Mouse (Mus musculus) adrenal gland, adult 8-10 months (tissue): ENCODE results near the gene Tbx2. TPM values are rescaled to one million over a fixed set of nuclear protein-coding genes. Genes with fewer than 3 reads are reported as not detected.

ENCODE experiments used
- DNase-seq: peaks from one replicate; pipeline ENCODE4 v3.0.0; 2022
- total RNA-seq, 4 experiments: library from RNA; stranded (reverse); gene quantifications; 2 replicates each; pipeline ENCODE4 v1.2.4; 2022

The Tbx2 gene
- 10 to 100 TPM; 23.4 to 30.5 (median 24.9) TPM for total RNA-seq

DNA sequence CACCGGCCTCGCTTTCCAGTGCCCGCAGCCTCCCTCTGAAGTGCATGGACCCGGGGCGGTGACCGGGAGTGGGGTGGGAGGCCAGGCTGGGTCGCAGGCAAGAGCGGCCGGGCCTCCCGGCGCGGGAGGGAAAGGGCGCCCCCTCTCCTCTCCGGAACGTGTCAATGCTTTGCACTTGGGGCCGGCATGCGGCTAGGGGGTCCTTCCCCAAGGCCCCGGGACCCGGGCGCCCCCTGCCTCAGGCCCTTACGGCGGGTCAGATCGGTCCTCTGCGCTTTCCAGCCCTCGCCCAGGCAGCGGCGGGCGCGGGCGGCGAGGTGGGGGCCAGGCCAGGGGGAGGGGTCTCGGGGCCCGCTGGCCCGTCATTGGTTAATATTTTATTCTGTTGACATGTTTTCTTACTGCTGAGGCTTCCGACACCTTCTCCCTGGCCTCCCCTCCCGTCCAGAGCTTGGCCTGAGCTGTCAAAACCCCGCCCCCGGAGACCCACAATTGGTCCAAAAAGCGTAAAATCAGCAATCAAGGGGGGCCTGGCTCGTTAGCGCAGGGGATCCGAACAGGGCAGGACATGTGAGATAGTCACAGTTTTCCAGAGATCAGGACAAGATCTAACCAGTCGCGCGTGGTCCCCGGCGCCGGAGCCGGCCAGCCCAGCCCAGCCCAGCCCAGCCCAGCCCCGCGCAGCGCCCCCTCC, at the start of gene Tbx2:
TSS of gene Tbx2 (plus strand) at position 321 of the 694 bp plus-strand sequence.
- DNase-seq = peak; percentile 79

DNA sequence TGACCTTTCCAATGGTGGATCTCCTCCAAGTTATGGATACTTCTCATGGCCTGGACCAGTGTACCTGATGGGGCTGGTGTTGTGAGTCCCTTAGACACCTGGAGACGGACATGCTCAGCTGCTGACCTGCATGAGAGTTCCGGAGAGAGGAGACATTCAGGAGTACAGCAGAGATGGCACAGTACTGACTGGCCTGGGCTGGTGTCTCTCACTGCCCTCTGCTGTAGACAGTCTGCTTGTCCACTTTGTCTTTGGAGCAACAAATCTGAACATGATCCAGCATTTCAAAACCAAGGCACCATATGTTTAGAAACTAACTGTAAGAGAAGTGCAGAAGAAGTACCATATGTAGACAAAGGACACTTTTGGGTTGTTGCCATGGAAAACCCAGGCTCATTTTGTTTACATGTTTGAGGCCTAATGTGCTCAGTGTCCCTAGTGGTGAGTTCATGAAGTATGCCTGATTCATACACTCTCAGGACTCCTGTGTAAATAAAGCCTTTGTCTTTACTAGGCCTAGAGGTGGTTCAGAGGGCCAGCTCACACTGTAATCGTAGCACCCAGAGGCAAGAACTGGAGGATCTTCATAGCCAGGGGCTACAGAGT, 46.1 kb upstream of the Tbx2 start:
- no peak for DNase-seq

DNA sequence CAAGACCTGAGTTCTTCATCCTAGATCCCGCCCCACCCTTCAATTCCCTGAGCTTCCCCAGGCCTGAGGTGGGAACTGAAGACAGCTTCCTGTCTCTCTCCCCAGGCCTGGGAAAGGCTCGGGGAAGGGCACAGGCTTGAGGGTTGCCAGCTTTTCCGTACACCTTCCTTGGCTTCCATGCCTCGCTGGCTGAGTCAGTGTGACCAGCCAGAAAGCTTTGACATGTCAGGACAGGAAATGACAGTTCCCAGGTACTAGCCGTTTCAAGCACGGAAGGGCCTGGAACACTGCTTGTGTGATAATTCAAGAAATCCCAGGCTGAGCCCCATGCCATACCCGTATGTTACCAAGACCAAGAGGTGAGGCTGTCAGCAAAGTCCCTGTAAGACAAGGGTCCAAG, 42.6 kb upstream of the Tbx2 start:
- DNase-seq = no peak

DNA sequence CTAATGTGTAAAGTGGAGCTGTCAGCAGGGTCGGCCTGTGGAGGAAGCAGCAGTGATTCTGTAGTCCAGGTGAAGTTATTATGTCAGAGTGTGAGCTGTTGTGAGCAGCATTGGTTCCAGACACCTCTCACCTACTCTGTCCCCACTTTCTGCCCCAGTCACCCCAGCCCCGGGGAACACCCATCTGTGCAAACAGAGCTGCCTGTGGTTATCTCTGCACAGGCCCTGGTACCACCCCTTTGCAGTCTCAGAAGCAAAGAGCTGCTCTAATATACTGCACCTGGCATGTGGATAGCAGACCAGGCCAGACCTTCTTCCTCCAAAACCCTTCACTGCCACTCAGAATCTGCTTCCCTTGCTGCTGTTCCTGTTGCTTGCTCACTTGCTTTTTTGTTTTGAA, 42.1 kb upstream of the Tbx2 start:
- no peak for DNase-seq

DNA sequence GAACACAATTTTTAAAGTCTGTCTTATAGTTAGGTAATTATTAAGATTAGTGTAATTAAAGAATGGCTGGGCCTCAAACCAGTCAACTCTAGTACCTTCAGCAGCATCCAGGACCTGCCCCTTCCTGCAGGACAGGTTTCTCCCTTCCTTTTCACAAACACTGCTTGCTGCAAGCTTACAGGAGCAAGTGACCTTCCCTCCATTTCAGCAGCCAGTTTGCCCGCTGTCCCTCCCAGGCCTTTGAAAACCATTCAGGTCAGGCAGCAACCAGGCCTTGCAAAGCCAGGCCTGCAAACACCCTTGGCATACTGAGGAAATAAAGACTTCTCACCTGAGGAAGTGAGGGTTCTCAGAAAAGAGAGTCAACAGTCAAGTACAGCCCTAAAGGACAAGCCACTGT, 41.1 kb upstream of the Tbx2 start:
- no peak for DNase-seq

DNA sequence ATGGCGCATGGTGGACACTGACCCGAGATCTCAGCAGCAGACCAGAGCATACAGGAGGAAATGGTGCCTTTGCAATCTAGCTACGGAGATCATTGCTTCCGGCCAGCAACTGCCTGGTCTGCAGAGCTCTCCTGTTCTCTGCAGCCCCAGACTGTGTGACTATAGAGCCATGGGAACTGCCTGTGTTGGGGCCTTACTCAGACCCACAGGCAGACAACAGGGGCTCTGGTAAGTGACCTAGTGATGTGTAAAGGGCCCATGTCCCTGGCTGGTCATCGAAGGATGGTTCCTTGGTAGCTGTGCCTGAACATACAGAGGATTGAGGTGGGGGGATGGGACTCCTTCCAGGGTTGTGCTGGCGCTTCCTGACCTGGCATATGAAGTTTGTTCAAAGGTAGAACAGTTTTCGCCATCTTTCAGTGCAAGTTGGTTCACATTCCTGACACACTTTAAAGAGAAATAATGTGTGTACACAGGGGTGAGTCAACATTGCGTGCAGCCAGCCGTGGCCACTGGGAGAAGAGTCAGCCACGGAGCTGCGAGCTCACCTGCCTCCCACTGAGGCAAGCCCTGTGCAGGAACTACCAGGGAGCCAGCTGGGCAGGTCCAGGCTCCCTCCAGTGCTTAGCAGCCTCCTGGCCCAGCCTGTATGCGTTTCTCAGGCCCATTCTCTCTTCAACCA, 39.7 kb upstream of the Tbx2 start:
- DNase-seq = no peak

DNA sequence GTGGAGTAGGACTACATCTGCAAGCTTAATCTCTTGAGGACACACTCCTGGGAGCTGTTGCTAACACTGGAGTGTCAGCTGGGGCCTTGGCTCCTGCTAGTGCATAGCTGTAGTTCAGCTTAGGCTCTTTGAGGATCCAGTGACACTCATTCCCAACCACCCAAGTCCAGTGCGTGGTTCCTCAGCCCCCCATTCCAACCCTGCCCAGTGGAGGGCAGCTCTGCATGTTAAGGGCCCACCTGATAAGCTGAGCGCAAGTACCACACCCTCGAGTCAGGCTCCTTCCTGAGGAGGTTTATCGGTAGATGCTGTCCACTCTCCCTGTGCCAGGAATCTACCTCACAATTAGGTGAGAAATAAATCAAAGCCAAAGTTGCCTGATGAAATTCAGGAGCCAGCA, 32.9 kb upstream of the Tbx2 start:
- DNase-seq = no peak

DNA sequence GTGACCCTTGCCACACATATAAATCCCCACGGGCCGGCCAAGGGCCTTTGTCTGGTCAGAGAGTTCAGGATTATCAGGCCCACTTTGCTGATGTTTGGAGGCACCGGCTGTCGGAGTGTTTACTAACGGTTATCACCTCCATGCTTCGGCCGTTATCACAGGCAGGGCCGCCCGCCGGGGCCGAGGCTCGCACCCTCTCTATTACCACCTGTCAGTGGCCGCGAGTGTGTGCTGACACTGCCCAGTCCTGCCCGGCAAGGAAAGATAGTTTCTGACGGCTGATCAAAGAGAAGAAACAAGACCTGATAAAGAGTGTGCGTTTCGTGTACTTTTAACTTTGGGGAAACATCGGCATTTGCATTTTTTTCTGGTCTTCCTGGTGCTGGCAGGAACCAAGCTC, 32.5 kb upstream of the Tbx2 start:
- no peak for DNase-seq

DNA sequence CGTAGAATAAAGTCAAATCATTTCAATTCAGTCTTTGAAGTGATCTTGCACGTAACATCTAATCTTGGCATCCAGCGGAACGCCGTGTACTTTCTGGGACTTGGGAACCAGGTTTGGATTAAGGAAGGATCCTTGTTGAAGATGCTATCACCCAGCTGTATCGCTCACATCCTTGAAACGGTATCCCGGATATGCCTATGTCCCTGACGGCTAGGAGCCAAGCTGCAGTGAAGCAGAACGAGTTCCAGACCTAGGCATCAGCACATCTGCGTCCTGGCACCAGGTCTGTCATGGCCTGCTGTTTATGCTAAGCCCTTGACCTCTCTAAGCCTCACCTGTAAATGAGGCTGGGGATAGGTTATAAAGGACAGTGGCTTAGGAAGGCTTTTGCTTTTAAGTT, 32.0 kb upstream of the Tbx2 start:
- DNase-seq = no peak

DNA sequence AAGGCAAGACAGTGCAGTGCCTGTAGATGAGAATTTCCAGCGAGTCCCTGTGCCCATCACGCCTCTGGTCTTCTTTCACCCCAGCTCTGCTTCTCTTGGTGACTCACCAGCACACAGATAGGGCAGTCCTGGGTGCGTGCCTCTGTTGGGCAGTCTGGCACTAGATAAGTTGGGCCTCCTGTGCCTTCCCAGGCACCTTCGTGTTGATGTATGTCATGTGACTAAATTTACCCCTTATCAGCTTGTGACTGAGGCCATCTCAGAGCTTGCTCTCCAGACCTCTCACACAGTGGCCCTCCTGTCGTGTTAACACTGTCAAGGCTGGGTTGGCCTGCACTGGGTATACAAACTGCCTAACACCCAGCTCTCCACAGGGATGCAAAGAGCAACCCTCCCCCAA, 28.3 kb upstream of the Tbx2 start:
- no peak for DNase-seq

DNA sequence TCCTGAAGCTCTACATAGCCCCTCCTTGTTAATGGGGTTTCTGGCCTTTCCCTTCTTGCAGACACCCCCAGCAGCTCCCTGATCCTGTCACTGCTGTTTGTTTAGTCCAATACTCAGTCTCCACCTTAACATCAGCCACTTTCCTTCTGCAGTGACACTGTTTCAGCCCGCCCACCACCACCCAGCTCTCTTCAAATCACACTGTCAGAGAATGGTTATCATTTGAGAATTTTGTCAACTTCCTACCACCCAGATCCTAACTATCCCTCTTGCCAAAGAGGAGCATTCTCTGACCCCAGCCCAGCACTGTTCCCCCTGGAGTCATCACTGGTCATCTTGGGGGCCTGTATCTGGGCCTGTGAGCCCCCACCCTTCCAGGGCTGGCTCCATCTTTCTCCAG, 26.6 kb upstream of the Tbx2 start:
- no peak for DNase-seq

DNA sequence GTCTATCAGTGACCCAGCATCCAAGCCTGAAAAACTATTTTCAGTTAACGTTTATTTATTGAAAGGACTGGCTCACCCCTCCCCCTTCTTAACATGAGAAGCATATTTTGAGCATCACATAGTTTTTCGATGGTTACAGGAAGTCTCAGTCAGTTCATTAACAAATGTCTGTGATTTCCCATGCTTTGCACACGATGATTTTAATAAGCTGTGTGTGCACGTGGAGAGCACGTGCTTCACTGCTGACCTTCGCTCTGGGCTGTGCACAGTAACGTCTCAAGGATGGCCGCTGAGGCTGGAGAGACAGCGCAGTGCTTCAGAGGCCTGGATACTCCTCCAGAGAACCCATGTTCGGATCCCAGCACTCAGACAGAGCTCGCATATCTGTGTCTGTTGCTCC, 25.0 kb upstream of the Tbx2 start:
- DNase-seq = no peak

DNA sequence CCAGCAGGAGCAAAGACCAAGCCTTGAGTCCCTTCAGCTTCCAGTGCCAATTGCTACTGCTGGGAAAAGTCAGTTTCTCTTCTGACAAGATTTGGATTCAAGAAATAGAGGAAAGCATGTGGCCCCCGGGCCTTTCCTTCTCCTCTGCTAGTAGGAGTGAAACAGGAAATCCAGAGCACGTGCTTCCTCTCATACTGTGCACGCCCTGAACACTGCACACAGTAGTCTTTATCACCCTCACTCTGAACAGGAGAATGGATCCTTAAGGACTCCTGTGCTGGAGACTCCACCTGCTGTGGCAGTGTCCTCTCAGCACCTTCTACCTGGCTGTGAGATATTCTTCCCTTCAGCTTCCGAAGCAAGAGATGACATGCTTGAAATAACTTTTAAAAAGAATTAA, 21.1 kb upstream of the Tbx2 start:
- no peak for DNase-seq

DNA sequence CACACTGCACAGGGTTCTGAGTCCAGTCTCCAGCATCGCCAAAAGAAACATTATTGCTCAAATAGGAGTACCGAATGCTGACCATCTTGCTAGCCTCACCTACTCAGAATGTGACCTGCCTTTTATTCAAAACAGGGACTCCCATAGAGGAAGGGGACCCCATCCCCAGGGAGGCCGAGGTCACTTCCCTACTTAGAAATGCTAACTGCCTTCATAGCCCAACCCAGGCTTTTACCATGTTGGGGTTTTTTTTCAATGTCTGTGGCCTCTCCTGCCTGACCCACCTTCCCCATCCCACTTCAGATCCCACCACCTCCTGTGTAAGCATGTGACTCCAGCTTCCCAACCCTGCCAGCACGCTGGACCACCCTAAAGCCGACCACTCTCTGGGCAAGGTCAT, 20.7 kb upstream of the Tbx2 start:
- DNase-seq = no peak

DNA sequence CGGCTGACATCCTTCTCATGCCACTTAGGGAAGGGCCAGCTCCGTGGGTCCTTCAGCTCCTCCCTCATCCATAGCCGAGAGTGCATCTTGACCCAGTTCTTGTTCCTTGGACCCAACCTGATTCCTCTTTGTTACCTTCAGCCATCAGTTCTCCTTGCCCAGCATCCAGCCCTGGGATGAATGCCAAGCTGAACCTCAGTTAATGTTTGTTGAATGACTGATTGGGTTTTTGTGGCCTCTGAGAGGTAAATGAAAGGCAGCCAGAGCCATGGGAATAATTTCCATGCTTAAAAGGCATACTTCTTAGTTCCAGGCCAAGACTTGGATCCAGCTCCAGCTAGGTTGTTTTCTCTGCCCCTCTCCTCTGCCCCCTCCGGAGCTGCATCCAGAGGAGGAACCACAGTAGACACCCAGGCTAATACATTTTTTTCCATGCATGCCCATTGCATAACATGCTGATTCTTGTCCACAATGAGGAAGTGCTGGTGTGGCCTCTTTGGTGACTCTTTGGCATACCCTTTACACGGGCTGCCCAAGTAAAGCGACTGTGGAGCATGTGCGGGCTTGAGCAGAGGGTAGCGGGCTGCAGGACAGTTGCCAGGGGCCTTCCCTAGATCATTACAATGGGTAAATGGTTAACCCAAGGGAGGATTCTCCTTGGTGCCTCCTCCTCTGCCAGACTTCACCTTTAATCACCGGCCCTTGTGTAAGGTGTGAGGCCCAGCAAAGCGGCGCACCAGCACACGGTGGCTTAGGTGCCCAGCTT, 20.0 kb upstream of the Tbx2 start:
- no peak for DNase-seq

DNA sequence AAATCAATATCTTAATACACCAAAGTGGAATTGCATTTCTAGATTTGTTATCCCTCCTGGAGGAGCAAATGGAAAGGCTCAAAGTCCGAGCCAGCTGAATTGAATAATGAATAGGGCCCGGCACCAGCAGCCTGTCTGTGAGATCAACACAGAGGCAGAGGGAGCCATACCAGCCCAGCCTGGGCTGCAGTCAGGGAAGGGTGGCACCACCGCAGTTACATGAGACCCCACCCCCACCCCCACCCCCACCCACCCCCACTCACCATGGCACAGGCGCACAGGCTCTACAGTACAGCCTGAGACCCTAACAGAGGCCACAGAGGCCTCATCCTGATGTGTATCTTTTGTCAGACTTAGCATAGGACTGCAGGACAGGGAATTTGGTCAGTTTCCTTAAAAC, 17.7 kb upstream of the Tbx2 start:
- no peak for DNase-seq

DNA sequence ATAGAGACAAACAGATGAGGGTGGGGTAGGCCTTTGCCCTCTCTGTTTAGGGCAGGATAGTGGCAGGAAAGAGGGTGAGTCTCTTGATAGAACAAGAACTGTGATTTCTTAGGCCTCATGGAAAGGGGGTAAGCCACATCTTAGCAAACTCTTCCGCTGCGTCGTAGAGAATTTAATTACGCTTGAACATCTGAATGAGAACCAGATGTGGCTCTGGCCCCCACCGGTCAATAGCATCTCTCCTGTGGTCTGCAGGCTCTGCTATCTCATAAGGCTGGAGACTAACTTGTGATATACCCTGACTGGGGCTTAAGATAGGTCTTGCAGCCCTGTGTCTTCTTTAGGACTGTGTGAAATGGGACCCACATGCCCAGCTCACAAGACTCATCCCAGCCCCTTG, 15.9 kb upstream of the Tbx2 start:
- DNase-seq = no peak

DNA sequence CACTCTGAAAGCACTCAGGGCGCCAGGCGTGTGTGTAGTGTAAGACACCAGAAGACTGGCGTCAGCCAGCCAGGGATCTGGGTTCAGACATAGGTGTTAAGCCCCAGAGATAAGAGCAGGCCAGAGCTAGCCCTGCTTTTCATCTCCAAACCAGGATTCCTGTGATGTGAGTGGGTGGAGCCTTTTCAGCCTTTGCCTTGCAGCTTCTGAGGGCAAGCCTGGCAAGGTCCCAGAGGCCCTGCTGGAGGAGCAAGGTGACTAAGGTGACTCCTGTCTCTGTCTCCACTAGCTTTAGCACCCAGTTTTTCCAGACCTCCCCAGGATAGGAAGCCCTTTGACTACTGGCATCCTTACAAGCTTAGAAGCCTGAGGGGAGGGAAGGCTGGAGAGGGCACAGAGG, 13.9 kb upstream of the Tbx2 start:
- no peak for DNase-seq

DNA sequence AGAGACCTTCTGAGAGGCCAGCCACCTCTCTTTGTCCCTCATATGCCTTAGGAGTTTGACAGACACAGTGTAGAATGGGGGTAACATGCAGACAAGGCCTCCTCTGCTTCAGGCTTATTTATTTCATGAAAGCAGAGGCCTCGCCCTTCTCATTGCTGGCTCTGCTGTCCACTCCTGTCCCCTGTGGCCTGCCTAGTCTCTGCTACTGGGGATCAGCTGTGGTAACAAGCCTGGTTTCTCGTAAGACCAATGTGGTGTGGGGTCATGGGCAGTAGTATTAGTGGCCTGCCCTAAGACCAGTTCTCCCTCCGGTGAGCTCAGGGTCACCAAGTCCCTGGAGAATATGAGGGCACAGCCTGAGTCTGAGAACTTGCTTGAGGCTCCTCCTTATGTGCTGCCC, 11.4 kb upstream of the Tbx2 start:
- no peak for DNase-seq

DNA sequence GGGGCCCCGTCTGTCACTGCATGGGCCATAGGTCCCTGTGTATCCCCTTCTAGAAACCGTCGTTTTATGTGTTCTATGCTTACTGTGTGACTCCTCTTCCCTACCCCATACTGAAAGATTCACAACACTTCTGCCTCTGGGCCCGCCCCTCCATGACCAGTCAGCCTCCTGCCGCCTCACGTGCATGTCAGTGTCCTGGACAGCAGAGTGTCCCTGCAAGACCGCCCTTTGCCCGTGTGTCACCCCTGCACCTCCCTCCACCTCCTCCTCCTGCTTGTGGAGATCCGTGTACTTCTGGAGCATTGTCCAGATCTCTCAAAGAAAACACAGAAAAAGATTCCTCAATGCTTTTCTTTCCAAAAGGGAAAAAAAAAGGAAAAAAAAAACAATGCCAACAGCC, 10.7 kb upstream of the Tbx2 start:
- no peak for DNase-seq

DNA sequence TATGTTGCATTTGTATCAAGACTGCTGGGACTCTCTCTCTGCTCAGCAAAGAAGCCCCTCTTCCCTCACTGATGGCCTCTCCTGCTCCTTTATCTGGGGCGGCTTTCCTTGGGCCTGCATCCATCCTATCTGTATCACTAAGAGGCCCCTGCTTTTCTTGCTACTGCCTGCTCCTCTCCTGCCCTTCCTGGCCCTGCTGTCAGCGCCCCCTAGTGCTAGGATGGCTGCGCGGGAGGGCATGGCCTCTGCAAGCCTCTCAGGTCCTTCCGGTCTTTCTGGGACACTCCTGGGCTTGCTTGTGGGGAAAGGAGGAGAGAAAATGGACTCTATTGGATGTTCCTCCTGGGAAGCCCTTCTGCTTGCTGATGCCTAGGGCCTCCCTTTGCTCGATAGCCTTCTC, 9.2 kb upstream of the Tbx2 start:
- peak; percentile 75 for DNase-seq

DNA sequence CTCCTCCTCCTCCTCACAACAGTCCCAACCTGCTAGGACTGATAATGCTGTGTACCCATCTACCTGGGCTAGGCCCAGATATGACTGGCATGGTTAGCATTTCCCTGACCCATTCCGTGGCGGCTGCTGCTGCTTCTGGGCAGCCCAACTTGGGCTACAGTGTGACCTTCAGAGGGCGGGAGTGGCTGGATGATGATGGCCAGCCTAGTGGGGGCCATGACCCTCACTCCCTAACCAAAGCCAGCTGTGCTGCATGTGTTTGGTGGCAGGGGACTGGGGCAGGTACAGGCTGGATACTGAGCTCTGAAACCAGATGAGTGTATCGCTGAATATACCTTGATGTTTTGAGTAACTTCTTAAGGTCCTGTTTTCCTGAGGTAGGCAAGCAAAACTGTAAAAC, 8.6 kb upstream of the Tbx2 start:
- no peak for DNase-seq

DNA sequence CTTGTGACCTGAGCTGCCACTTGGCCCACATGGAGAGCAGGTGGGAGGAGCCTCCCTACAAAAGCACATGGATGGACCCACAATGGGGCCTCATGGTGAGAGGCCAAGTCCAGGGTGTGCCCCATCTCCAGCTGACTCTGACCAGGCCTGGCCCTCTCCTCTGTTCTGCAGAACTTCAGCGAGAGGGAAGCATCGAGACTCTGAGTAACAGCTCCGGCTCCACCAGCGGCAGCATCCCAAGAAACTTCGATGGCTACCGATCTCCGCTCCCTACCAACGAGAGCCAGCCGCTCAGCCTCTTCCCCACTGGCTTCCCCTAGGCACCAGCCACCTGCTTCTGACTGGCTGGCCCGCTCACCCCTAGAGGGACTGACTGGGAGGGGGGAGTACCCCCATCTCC, 7.3 kb upstream of the Tbx2 start:
- DNase-seq = no peak

DNA sequence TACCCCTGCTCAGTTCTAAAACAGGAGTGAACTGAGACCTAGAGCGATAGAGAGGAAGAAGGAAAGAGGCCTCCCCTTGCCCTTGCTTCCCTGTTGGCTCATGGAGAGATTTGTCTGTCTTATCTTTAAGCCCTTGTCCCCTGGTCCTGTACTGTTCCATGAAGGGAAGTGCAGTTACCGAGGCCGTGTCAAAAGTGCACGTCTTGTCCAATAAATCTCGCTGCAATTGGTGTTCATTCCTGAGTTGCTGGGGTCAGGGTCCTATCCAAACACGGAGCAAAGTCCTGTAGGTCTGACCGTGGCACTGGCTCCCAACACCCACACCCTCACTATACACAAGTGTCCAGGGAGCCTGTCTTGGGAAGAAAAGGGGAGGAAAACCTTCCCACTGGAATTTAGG, 6.5 kb upstream of the Tbx2 start:
- DNase-seq = no peak
